Mouse (Mus musculus) urinary bladder, adult 18-20 months (tissue): ENCODE measurements around the gene Krtap28-10.
"Not testable (repeated sequence)": the region's sequence is repeated elsewhere in the genome, so short reads cannot be mapped to it uniquely, and the experiment has no call there.

Experiments used
- DNase-seq, 2 experiments: peaks; one replicate each; pipeline ENCODE4 v3.0.0; 2022; ENCODE audit warnings: low spot score in 2 of 2, mixed read lengths in 2 of 2

The Krtap28-10 gene

GRCm38 (mm10) chr1:83014477-83014876 is 27.8 kb downstream of the Krtap28-10 start:
- no peak for DNase-seq

DNA sequence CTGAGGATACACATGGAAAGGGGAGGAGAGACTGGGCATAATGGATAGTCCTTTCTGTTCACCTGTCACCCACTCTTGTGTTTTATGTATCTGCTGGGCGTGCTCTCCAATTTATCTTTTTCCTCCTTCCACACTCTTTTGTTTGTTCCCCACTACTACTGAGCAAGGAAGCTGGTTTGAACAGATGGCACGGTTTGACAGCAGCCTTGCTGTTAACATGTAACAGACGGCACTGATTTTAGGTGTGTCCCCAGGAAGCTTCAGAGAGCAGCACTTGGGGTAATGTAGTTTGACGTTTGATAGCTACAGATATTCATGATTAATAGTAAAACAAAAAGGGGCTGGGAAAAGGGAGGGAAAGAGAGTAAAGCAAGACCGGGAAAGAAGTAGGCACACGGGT is 34.8 kb downstream of the Krtap28-10 start:
- no peak for DNase-seq

GRCm38 (mm10) chr1:83006218-83007179 is 35.8 kb downstream of the Krtap28-10 start:
- DNase-seq, result no peak

DNA sequence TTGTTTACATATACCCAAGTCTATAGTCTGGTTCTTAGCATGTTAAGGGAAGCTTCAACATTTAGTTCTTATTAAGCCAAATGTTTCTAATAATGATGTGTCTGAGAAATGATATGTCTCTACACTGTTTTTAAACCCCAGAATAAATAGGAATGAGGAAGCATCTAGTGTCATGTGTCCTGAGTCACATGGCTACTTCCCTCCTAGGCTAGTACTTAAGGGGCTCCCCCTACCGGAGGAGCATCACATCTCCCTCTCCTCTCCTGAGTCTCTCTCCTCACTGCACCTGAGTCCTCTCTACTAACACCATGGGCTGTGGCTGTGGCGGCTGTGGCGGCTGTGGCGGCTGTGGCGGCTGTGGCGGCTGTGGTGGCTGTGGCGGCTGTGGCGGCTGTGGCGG is 42.0 kb downstream of the Krtap28-10 start, which contains the start of gene Gm47959:
Gene Gm47959 (plus strand): TSS at position 243 of the 400 bp plus-strand sequence.
- not testable (repeated sequence) for DNase-seq

DNA sequence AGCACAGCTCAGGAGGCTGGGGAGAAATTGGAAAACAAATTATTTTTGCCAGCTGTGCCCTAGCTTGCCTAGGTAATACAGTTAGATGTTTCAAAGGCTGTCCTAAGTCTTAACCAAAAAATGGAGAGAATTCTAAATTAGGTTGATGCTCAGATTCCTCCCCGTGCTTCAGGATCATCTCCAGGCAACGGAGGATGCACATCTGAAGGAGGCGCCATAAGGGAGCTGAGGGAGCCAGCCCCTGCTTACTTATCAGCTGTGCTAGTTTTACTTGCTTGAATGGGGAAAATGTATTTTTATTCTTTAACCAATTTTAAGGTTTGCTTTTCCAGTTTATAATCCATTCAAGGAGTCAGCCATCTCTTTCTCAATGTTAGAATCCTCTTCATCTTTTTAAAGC is 48.3 kb downstream of the Krtap28-10 start:
- no peak for DNase-seq

DNA sequence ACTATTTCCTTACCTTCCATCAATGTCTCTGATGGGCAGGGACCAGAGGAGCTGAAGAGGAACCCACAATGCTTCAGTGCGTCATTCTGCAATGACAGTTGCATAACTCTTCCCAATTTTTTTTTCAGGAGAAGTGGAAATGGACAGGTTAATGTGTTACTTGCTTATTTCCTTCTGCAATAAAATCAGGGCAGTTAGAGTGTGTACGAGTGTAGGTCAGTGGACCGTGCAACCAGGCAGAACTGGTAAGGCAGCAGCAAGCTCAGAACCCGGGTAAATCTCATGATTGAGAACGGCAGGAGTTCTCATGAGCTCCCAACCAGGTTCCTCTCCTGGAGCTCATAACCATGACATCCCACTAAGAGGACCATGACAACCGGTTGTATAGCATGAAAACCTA is 50.2 kb downstream of the Krtap28-10 start:
- DNase-seq, result no peak

DNA sequence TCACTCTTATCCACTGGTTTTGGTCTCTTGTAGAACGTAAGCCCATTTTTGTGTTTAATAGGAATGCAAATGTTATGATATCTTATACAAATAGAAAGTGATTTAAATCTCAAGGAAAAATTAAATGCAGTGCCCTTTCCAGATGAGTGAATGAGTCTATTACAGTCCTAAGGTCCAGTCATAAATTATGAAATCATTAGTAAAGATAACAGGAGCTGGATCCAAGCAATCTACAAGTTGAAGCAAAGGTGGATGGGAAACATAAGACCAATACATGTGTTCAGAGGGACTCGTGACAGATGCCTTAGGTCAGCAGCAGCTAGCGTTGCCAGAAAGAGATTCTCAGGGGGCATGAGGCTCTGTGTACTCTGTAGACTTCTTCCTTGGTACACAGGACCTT is 50.7 kb downstream of the Krtap28-10 start:
- DNase-seq, result no peak
